Mouse (Mus musculus) left cerebral cortex, adult 2 months (tissue): ENCODE measurements around the gene Ccdc36. TPM values are rescaled to one million over a fixed set of nuclear protein-coding genes. Genes with fewer than 3 reads are reported as not detected.

Experiments
- DNase-seq, 2 experiments: peaks; one replicate each; pipeline ENCODE4 v3.0.0; 2021 to 2022; ENCODE audit warnings: low spot score in 2 of 2, mixed read lengths in 1 of 2; ENCODE audit errors: extremely low spot score in 1 of 2
- H3K27ac ChIP-seq: fragments of 200-600 bp; 2 replicates; pipeline ENCODE4 v1.8.1; 2022
- H3K4me3 ChIP-seq: fragments of 200-600 bp; 2 replicates; pipeline ENCODE4 v1.8.1; 2022
- CTCF ChIP-seq: fragments of 200-600 bp; IDR thresholded peaks from 2 replicates; pipeline ENCODE4 v1.8.1; 2022; ENCODE audit warnings: antibody characterized with exemption, mild to moderate bottlenecking, moderate library complexity
- intact Hi-C: fragments of 180-260 bp; cut with DNase I; formaldehyde crosslinking; loops from one replicate; pipeline ENCODE4 v1.15.1; 2025
- long read RNA-seq, 2 experiments: library from polyadenylated mRNA; stranded (forward); transcript quantifications; one replicate each; pipeline ENCODE4 v2.0.0; 2021; ENCODE audit warnings: borderline mapping rate in 2 of 2
- total RNA-seq, 2 experiments: library from RNA; stranded (reverse); gene quantifications; 2 replicates each; pipeline ENCODE4 v1.2.3; 2021

Gene Ccdc36
- total RNA-seq: under 1 TPM; 0.26 to 0.29 TPM
- long read RNA-seq, experiment 1: 0 reads
- long read RNA-seq, experiment 2: 0 reads

GRCm38 (mm10) chr9:108428384-108428783, at the start of gene Ccdc36:
Ccdc36 (minus strand) TSS chr9:108428484.
- DNase-seq: no peak
- intact Hi-C loops: no loop called here

DNA sequence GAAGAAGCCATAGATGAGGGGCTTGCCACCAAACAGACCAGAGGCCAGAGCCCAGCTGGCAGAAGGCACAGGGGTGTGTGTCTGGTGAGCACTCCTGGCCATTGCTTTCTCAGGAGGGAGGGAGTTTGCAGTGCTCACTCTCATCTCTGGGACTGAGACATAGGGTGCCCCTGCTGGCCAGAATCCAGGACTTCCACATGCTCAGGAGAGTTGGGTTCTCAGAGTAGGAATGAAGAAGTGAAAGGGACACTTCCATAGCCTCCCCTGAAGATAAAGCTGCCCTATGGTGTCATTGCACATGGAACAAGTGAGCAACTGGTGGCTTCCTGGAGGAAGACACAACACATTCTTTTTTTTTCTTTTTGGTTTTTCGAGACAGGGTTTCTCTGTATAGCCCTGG, 46.2 kb upstream of the Ccdc36 start:
- Histone ChIP-seq H3K27ac (no peak overlapping the region), H3K4me3 (no peak overlapping the region)
- DNase-seq: no peak
- TF ChIP-seq CTCF: no peak
- intact Hi-C loops: no loop called here

More at GRCm38 (mm10) chr9:108428384-108428783, at the start of gene Ccdc36:
- Histone ChIP-seq H3K4me3 (no peak within 1 kb of the TSS), H3K27ac (no peak within 1 kb of the TSS)
- no peak for TF ChIP-seq CTCF

- H3K4me3 ChIP-seq: no peak overlapping the region
- no peak for TF ChIP-seq CTCF
- H3K27ac ChIP-seq: no peak overlapping the region
- no peak for DNase-seq
- intact Hi-C loops: no loop called here
Observed at GRCm38 (mm10) chr9:108469845-108470244, 41.6 kb upstream of the Ccdc36 start.

- no peak for DNase-seq
- Histone ChIP-seq H3K4me3 (no peak overlapping the region), H3K27ac (no peak overlapping the region)
- TF ChIP-seq CTCF: no peak
- intact Hi-C loops: no loop called here
Observed at GRCm38 (mm10) chr9:108469430-108469829, 41.1 kb upstream of the Ccdc36 start.

DNA sequence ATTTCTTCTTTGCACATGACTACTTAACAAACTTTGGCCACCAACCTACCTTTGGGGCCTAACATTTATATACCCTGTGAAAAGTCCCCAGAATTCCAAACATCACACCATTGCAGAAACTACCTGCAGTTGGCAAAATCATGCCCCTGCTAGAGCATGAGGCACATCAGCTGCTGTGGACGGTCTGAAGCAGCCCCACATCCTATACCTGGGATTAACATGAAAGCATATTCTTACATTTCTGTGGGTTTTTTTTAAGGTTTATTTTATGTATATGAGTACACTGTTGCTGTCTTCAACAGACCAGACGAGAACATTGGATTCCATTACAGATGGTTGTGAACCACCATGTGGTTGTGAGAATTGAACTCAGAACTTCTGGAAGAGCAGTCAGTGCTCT, 37.9 kb upstream of the Ccdc36 start:
- intact Hi-C loops: no loop called here
- no peak for DNase-seq
- no peak for TF ChIP-seq CTCF
- no peak overlapping the region for H3K4me3 ChIP-seq
- H3K27ac ChIP-seq: no peak overlapping the region

DNA sequence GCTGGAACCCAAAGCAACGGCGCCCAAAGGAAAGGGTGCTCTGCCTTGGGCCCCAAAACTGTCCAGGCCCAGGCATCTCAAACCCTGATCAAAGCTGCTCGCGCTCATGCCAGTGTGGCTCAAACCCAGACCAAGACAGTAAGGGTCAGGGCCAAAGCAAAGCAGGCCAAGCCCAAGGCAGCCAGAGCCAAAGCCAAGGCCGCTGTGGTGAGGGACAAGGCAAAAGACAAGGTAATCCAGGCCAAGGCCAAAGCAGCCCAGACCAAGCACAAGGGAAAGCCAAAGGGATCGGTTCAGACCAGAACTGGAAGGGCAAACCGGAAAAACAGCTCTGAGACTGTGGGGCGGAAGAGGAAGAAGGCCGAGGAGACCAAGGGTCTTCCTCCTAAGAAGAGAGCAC, 35.4 kb upstream of the Ccdc36 start:
- no peak for TF ChIP-seq CTCF
- intact Hi-C loops: no loop called here
- H3K4me3 ChIP-seq: no peak overlapping the region
- no peak for DNase-seq
- no peak overlapping the region for H3K27ac ChIP-seq

- intact Hi-C loops: no loop called here
- TF ChIP-seq CTCF: no peak
- H3K27ac ChIP-seq: no peak overlapping the region
Observed at GRCm38 (mm10) chr9:108462192-108462591, 33.9 kb upstream of the Ccdc36 start.

GRCm38 (mm10) chr9:108461675-108462074, 33.4 kb upstream of the Ccdc36 start:
- no peak for TF ChIP-seq CTCF
- no peak for DNase-seq
- intact Hi-C loops: no loop called here
- H3K27ac ChIP-seq: no peak overlapping the region
- peak overlapping the region; percentile 75 for H3K4me3 ChIP-seq

More at GRCm38 (mm10) chr9:108462192-108462591, 33.9 kb upstream of the Ccdc36 start:
- DNase-seq: no peak
- H3K4me3 ChIP-seq: no peak overlapping the region

- peak within 1 kb of the TSS; percentile 94 for H3K27ac ChIP-seq
- no peak for DNase-seq
- intact Hi-C loops: no loop called here
- no peak for TF ChIP-seq CTCF
- peak within 1 kb of the TSS; percentile 75 for H3K4me3 ChIP-seq
Observed at GRCm38 (mm10) chr9:108461181-108461631, 32.9 kb upstream of the Ccdc36 start, which contains the start of gene Klhdc8b. Klhdc8b (minus strand) TSS chr9:108461581.

- Histone ChIP-seq H3K27ac (peak within 1 kb of the TSS; percentile 94), H3K4me3 (peak within 1 kb of the TSS; percentile 75)
- intact Hi-C loops: no loop called here
- peak; percentile 3 for TF ChIP-seq CTCF
- peak; percentile 87 to 88 for DNase-seq
Observed at GRCm38 (mm10) chr9:108460319-108461178, 32.3 kb upstream of the Ccdc36 start, which contains the start of gene Ccdc71. Ccdc71 (plus strand) TSS chr9:108460527.

GRCm38 (mm10) chr9:108459939-108460318, 31.6 kb upstream of the Ccdc36 start:
- no peak for DNase-seq
- Histone ChIP-seq H3K4me3 (peak overlapping the region; percentile 75), H3K27ac (peak overlapping the region; percentile 94)
- no peak for TF ChIP-seq CTCF
- intact Hi-C loops: no loop called here

- DNase-seq: no peak
- TF ChIP-seq CTCF: no peak
- H3K27ac ChIP-seq: no peak overlapping the region
- H3K4me3 ChIP-seq: no peak overlapping the region
- intact Hi-C loops: no loop called here
Observed at GRCm38 (mm10) chr9:108456953-108457352, 28.7 kb upstream of the Ccdc36 start.
